Mouse (Mus musculus) liver (tissue): ENCODE results near the gene Timp2.

Source experiments
- DNase-seq: peaks from one replicate; pipeline ENCODE4 v3.0.0-alpha.2; 2020; ENCODE audit warnings: mixed read lengths

Gene Timp2

DNA sequence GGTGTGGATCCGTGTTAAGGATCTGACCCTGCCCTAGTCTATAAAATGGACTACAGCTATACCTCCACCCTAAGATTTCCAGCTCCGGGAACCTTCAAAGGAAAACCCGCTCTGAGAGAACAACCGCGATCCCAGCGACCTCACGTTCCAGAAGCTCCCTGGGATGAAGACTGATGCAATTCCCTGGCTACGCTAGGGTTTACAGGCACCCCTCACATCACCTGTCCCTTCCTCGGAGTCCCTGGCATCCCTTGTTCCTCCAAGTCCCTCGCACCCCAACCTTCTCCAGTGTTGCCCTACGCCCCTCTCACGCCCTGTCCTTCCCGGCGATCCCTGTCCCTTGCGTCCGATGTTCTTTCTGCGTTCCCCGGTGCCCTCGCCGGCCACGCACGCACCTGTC, 66.0 kb downstream of the Timp2 start:
- DNase-seq, result no peak

GRCm38 (mm10) chr11:118289037-118289511, 66.5 kb downstream of the Timp2 start:
- DNase-seq, result no peak

- no peak for DNase-seq
Observed at GRCm38 (mm10) chr11:118287573-118287972, 68.0 kb downstream of the Timp2 start.

DNA sequence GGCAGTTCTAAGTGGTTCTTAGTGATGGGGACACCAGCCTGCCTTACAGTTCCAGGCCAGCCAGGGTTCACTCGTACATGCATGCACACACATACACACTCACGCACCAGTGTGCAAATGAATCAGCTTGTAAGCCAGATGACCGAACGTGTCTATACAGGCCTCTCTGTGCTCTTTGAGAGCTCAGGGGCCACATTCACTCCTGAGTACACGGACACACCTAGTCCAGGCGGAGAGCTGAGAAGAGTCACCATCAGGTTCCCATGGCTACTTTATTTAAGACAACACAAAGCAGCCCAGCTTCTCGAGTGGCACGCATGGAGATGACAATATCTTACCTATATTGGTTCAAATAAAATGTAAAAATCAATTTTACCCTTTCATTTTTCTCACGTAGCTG, 69.1 kb downstream of the Timp2 start:
- DNase-seq, result no peak

DNA sequence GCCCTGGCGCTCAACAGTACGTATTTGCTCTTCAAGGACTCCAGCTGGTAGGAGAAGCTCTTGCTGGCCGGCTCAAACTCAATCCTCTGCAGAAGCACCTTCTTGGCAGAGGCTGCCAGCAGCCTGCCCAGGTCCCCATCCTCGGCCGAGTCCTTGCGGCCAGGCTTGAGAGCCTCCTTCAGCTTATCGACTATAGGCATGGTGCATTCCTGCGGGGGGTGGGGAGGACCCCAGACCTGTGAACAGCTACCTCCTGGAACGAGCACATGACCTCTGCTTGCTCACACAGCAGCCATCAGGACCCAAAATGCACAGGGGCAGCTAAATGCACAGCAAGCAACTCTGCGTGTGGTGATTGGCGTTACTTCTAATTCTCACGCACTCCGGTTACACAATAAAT, 69.7 kb downstream of the Timp2 start:
- DNase-seq, result no peak

DNA sequence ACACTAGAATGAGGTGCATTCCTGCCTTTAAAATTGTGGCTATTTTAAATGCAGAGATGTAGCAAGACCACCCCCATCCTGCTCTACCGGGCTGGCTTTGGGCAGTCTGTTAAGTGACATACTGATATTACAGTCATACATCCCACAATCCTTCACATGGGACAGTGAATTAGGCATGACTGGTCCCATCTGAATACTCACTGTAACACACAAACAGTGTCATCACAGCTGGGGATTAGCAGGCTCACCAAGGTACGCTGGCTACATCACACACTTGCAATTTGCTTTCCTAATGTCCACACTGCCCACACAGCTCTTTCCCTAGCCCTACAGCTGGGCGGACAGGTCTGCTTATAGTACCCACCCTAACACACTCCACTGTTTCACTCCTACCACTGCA, 75.3 kb downstream of the Timp2 start:
- no peak for DNase-seq

DNA sequence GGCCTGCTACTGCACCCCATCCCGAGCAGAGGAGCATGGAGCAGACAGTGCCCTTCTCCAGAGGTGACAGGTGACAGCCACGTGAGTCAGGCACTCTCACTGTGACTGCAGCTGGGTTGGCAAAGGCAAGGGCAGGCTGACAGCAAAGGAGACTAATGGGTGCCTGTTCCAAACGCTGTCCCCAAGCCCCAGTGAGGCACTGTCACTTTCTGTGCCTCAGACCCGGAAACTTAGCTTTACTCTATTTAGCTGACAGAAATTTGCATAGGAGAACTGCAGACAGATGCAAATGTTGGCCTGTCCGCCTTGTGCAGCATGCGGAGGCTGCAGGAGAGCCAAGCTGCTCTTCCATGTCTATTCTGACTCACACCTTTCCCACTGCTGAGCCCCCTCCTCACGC, 79.2 kb downstream of the Timp2 start:
- no peak for DNase-seq

- no peak for DNase-seq
Observed at GRCm38 (mm10) chr11:118275092-118275491, 80.4 kb downstream of the Timp2 start.

GRCm38 (mm10) chr11:118269827-118270226, 85.7 kb downstream of the Timp2 start:
- peak; percentile 43 for DNase-seq

DNA sequence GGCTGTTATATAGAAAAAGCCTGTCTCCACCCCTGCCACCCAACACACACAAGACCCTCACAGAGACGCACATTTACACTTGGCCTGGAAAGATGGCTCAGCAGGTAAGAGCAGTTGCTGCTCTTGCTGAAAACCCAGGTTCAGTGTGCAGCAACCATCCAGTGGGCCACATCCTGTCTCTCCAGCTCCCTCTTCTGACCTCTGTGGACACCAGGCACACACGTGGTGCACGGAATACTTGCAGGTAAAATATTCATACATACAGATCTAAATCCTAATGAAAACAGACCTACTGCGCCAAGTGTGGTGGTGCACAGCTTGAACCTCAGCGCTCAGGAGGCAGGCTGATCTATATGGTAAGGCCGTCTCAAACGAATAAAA, 88.9 kb downstream of the Timp2 start:
- no peak for DNase-seq

DNA sequence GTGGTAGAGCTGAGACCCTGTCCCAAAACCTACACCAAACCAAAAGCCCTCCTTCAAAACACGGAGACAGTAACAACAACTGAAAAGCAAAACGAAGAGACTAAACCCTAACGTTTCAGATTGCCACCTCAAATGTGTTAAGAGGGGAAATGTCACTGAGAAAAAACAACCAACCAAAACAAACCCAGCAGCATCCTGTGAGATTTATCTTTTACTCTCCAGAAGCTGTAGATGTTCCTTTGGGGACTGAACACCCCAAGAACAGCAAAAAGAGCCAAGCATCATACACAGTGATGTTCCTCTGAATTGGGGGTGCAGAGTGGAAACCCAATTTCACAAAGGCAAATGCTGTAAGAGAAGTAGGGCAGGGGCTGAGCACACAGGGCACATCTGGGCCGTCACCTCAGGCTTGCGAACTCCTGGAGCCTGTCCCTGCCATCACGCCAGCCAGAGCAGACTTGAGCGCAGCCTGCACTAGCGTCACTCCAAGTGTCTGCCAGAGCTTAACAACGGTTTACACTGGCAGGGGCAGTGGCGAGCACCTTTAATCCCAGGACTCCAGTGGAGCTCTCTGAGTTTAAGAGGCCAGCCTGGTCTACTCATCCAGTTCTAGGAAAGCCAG, 89.4 kb downstream of the Timp2 start:
- no peak for DNase-seq

DNA sequence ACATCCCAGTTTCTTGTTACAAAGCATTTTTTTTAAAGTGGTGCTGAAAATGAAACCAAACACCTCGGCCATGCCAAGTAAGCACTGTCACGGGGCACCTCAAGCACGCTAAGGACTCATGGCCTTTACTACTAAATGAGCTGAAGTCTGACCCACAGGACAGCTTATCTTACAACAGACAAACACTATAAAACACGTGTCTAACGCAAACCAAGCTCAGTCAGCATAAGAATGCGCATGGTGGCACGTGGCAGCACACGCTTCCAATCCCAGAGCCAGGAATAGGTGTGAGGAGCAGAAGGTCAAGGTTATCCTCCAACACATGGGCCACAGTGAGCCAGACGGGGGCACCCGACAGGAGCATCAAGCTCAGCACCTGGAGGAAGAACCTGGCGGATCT, 89.9 kb downstream of the Timp2 start:
- DNase-seq, result no peak

- no peak for DNase-seq
Observed at GRCm38 (mm10) chr11:118263146-118263545, 92.4 kb downstream of the Timp2 start.

DNA sequence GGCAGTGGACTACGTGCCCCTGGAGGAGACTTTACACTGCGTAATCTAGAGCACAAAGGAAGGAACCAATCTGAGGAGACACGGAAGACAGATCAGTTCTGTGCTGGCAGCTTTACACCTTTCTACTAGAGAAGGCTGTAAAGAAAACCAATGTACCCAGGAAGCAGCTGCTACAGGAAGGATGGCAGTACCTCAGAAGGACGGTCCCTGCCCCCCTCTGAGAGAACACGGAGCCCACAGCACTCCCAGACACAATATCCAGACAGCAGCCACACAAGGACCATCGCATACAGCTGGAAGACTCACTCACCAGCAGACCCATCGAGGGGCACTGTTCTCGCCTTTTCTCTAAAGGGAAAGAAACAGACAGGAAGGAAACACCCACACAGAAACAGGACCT, 95.5 kb downstream of the Timp2 start:
- DNase-seq, result no peak

- DNase-seq, result no peak
Observed at GRCm38 (mm10) chr11:118259580-118259979, 96.0 kb downstream of the Timp2 start.

GRCm38 (mm10) chr11:118256371-118256770, 99.2 kb downstream of the Timp2 start:
- DNase-seq, result no peak

DNA sequence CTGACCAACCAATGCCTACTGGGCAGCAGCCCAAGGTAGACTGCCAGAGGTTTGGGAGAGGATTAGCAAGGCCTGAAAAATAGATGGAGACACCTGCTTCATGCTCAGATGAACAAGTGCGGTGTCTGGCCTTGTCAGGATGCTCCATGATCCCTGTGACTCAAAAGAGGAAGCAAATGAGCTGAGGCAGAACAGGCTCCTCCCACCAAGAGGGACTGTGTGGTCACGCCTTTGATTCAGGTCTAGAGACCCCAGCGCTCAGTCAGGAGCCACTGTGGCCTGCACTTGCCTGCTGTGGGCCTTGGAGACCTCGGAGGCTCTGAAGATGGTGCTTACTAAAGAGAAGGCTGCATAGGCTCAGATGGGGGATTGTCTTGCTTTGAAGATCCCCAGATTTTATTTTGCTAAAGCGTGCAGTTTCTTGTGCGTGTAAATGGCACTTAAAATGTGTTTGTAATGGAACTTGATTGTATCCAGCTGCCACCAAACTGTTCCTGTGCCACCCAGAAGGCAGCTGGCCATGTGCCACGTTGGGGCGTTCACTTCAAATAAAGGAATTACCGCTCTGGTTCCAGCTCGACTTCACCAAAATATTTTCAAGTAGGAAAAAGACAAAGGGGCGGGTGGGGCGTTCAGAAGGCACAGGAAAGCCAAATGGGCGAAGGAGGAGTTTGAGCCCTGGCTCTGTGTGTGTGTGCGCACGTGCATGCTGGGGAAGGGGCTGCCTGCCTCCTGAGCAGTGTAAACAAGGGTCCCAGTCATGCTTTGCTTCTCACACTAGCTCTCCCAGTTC, 101.2 kb downstream of the Timp2 start:
- no peak for DNase-seq

DNA sequence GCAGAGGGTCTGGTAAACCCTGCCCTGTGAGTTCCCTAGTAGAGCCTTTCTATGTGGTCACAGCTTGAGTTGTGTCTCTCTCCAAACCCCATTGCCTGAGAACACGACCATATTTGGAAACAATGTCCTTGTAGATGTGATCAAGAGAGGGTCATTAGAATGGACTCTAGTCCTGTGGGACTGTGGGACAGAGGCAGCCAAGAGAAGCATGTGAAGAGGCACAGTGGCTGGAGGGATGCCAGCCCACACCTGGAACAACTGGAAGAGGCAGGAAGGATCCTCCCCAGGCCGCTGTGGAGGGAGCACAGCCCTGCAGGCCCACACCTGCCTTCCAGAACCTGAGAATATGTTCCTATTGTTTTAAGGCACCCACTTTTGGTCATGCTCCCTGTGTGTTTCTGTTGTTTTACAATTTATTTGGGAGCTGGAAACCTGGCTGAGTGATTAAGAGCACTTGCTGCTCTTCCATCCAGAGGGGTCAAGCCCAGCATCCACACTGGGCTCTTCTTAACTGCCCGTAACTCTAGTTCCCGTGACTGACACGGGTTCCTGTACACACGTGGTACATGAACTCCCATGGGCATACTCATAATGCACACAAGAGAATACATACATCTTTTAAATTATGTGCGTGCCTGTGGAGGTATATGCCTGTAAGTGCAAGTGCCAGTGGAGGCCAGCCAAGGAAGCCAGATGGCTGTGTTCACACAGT, 101.9 kb downstream of the Timp2 start:
- no peak for DNase-seq
